Mouse (Mus musculus) megakaryocyte, adult 5-6 weeks (primary cell): ENCODE results near the gene Nox1. TPM values are rescaled to one million over a fixed set of nuclear protein-coding genes. Genes with fewer than 3 reads are reported as not detected.
"Not testable (repeated sequence)": the region's sequence is repeated elsewhere in the genome, so short reads cannot be mapped to it uniquely, and the experiment has no call there.

Experiments
- ATAC-seq: 2 replicates; pipeline ENCODE4 v1.8.0; 2016; ENCODE audit warnings: mild to moderate bottlenecking, inconsistent platforms; ENCODE audit not compliant: poor library complexity, severe bottlenecking
- total RNA-seq, 2 experiments: library from RNA; stranded (forward) in 1 of 2; stranded (reverse) in 1 of 2; fragments of 153-499, 151-499 nt in 1 of 2; fragments of 221-1000, 200-1000 nt in 1 of 2; gene quantifications; 2 replicates each; pipeline versions ENCODE4 v1.2.3 to v1.2.4; 2015 to 2017

The Nox1 gene
- not detected in 2 replicates for total RNA-seq (2015)
- 0.18 TPM in 1 of 2 replicates, not detected in the other for total RNA-seq (2017)

- no peak for ATAC-seq
These were observed at the start of gene Nox1 for GRCm38 (mm10) chrX:134221856-134222255. Gene Nox1, minus strand, starts transcription at chrX:134221956.

DNA sequence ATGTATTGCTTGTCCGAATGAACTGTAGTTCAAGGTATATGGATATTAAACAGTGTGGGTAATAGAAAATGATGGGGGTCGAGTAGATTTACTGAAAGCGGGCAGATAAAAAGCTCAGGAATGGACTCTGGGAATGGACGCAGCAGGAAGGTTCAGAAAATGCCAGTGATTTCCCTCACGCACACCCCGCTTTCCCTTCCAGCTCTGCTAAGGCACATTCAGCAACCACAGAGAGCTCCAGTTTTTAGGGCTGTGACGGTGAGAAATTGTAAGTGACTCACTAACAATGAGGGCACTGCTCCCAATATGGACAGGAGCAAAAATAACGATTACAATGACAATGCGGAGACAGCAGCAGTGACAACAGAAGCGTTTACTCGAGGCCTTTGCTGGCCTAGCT, 40.4 kb upstream of the Nox1 start:
- no peak for ATAC-seq

DNA sequence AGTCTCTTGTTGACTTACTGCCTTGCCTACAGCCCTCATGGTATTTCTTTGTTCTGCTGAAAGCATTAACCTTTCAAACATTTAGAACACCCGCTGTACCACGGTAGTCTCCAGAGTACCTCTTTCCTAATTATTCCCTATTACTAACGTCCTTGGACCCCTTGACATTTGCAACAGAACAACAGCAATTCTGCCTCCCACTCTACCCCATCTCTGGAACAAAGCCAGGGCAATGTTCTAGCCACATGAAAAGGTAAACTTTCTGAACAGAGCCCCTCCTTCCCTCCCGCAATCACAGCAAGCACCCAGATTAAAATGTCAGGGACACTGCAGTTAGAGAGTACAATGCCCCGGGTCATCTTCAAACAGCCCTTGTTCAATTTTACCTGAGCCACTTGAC, 39.4 kb upstream of the Nox1 start:
- ATAC-seq = no peak

GRCm38 (mm10) chrX:134248202-134248601, 26.4 kb upstream of the Nox1 start:
- no peak for ATAC-seq

DNA sequence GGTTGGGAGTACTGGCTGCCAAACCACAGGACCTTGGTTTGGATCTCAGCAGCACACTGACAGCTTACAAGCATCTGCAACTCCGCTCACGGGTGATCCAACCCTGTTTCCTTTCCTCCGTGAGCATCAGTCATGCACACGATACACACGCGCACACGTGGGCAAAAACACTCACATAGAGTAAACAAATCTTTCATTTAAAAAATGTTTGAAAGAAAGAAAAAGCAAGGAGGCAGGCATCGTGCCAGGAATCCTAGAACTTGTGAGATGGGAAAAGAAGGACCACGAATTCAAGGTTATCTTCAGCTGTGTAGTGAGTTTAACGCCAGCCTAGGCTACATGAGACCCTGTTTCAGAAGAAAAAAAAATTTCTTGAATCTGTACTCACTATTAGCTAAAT, 24.2 kb upstream of the Nox1 start:
- ATAC-seq = no peak

DNA sequence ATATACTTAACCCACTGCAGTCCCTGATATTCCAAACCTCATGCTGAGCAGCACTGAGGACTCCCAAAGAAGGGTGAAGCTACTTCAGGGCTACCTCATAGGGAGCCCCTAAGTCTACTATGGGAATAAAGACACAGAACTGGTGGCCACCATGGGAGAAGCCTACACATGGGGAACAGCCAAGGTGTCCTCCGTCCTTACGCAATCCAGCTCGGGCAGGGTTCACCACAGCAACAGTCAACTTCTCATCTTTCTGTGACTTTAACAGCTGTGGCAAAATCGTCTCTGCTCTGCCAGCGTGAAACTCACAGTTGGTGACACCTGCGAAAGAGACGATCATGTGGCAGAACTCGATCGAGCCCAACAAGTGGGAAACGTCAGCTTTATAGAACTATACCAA, 16.5 kb upstream of the Nox1 start:
- ATAC-seq = no peak

- no peak for ATAC-seq
These were observed 11.3 kb upstream of the Nox1 start for GRCm38 (mm10) chrX:134233048-134233447.

DNA sequence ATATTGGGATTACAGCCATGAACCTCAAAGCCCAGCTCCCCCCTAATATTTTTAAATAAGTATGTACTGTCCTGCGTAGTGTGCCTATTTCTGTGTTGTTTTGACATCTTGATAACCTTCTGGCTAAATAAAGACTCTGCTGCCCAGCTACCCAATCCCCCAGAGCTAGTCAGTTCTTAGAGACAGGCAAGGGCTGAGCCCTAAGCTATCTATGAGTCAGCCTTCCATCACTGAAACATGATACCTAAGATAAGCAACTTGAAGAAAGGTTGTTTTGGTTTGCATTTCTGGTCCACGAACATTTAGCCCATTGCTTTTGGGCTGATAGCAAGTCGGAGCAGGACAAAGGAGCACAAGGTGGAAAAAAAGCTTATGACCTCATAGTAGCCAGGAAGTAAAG, 1.1 kb downstream of the Nox1 start:
- no peak for ATAC-seq

DNA sequence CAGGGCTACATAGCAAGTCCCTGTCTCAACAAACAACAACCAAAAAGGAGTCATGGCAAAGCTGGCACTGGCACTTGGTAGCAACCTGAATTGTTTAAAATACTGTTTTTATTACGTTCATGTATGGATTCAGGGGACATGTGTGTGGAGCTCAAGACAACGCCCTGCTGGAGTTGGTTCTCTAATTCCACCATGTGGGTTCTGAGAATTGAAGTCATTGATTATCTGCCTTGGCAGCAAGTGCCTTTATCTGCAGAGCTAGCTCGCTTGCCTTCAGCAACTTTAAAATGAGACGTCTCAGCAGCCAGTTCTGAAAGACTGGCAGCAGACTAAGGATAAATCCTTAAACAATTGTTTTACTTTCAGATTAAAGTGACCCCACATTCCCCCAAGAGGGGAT, 3.6 kb downstream of the Nox1 start:
- no peak for ATAC-seq

DNA sequence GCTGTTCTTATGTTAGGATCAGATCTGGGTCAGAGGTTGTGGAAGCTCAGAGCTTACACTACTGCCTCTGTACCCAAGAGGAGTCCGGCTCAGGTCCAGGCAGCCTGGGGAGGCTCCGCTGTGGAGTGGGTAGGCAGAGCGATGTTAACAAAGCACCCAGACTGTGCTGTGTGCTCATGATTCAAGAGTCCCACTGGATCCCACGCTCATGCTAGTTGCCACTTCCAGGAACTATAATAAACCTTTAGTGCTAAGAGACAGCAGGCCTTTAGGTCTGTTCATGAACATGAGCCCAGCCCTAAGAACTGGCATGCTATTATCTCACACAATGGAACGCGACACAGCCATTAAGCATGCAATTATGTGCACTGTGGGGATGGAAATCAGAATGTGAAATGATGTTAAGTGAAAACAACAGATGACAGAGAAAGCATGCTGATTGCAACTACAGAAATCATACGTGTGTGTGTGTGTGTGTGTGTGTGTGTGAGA, 10.6 kb downstream of the Nox1 start:
- ATAC-seq = no peak

DNA sequence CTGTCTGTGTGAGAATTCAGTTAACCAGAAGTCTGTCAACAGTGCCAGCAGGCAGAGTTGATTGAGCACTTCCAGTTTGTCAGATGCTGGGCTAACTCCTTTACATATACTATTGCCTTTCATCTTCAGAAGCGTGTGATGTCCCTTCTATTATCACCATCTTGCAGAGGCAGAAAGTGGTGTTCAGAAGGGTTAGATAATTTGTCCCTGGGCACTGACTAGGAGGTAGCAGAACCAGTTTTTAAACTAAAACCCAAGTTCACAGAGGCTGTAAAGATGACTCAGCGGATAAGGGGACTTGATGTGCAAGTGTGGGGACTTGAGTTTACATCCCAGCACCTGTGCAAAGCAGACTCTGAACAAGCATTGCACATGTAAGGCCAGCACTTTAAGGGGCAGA, 13.3 kb downstream of the Nox1 start:
- ATAC-seq = no peak

DNA sequence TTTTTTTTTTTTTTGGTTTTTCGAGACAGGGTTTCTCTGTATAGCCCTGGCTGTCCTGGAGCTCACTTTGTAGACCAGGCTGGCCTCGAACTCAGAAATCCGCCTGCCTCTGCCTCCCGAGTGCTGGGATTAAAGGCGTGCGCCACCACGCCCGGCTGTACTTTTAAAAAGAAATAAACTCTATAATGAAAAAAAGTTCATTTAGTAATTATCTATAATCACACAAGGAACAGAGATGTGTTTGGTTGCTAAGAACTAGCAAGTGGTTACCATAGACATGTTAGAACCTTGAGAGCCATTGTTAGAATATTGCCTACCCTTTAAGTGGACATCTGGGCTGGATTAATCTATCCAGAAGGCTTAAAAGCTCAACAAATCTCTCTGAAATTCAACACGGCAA, 34.6 kb downstream of the Nox1 start, which contains the start of gene Arl13a:
Gene Arl13a (plus strand): TSS at position 301 of the 400 bp plus-strand sequence.
- ATAC-seq = not testable (repeated sequence)

- no peak for ATAC-seq
These were observed 47.1 kb downstream of the Nox1 start for GRCm38 (mm10) chrX:134174699-134175098.

- ATAC-seq = no peak
These were observed 51.2 kb downstream of the Nox1 start for GRCm38 (mm10) chrX:134170584-134170983.

DNA sequence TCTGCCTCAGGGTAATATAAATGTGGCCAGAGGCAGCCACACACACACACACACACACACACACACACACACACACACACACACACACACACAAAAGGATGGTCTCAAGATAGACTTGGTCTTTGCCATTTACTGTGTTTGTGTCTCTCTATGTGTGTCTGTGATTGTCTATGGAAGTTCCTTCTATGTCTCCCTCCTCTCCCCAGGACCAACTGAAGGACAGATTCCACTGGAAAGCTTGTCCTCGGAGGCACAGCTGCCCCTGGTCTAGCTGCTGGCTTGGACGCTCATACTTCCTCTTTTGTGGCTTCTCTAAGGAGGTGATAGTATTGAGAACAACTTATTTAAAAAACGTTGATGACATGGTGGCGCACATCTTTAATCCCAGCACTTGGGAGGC, 58.3 kb downstream of the Nox1 start:
- ATAC-seq = peak; percentile 82

DNA sequence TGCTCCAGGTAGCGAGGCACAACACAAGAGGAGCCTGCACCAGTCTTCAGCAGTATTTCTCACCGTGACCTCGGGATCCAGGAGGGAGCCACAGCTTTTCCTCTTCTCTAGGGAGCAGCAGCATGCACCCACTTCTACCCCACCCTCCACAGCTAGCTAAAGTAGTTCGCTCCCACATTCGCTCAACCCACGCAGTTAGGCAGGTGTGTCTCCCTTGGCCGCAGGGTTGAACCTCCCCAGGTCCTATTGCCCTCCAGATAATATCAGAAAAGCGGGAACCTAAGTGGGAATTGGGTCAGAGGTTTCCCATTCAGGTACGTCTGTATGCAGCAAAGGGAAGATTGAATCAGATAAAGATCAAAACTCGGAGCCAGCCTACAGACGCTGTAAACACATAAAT, 58.9 kb downstream of the Nox1 start:
- 0 out of 2 replicates have a peak, but pooled peaks have one; percentile 12 for ATAC-seq

DNA sequence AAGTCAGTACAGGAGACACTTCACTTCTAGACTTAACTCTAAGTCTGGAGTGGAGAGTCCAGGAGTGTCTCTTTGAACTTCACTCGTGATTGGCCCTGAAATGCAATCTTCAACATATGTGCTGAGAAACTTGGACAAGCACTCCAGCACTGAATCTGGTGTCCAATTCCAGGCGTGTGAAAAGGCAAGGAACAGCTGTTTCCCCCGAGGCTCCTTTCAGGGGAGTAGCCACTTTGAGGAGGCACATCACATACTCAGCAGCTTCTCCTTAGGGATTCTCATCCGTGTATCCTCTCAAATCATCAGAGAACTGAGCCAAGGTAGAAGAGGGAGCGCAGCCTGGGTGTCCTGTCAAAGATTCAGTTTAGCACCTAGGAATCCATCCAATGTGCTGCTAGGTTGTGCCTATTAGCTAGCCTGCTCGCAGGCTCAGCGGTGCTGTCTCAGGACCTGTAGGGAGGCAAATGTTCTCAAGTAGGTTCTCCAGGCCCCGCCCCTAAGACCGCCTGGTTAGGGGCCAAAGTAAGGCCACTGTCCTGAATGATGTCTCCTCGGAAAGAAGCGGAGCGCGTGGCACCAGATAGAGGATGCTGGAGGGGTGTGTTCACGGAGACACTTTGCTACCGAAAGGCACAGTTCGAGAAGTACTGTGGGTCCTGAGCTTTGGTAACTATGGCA, 59.6 kb downstream of the Nox1 start, which contains the start of gene Xkrx:
Gene Xkrx (minus strand): TSS at position 34 of the 678 bp plus-strand sequence.
- no peak for ATAC-seq

- 0 out of 2 replicates have a peak, but pooled peaks have one; percentile 25 for ATAC-seq
These were observed 61.3 kb downstream of the Nox1 start for GRCm38 (mm10) chrX:134160442-134160841.

- ATAC-seq = no peak
These were observed 63.6 kb downstream of the Nox1 start for GRCm38 (mm10) chrX:134158151-134158550.

- no peak for ATAC-seq
These were observed 79.8 kb downstream of the Nox1 start for GRCm38 (mm10) chrX:134141986-134142385.

GRCm38 (mm10) chrX:134141551-134141950, 80.2 kb downstream of the Nox1 start:
- ATAC-seq = no peak

GRCm38 (mm10) chrX:134140024-134140423, 81.7 kb downstream of the Nox1 start:
- no peak for ATAC-seq

DNA sequence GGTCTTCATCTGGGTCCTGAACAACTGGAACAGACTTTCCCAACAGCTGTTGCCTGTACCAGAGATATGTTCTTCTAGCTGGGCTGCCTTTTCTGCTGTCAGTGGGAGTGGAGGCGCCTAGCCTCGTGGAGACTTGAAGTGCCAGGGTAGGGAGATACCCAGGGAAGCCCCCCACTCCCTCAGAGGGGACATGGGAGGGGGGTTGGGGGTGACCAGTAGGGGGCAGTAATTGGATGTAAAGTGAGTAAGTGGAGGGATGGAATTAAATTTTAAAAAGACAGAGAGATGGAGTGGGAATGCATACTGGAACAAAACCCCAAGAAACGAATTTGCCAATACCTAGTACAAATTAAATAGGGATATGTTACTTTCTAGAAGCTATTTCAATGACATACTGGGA, 87.9 kb downstream of the Nox1 start:
- no peak for ATAC-seq
